Mouse (Mus musculus): ENCODE results near the gene Mup17. TPM values are rescaled to one million over a fixed set of nuclear protein-coding genes. Genes with fewer than 3 reads are reported as not detected.
"Not testable (repeated sequence)": the region's sequence is repeated elsewhere in the genome, so short reads cannot be mapped to it uniquely, and the experiment has no call there.

The Mup17 gene
- not detected for total RNA-seq (2021)
- long read RNA-seq, experiment 1: 0 reads
- long read RNA-seq, experiment 2: 0 reads

DNA sequence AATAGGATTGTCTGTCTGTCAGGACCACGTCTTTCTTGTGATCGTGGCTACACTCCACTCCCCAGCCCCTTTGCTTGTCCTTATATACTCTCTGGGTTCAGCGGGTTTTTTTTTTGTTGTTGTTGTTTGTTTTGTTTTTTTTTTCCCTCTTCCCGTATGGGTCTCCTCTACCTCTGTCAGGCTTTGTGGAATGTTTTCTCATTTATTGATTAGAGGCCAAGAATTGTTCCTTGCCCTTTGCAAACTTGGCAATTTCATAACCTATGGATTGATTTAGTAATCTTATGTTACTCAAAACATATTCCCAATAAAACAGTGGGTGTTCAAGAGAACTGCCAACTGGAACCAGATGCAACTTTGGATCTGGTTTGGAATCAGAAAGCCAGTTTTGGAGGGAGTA, at the start of gene Mup17:
Gene Mup17, minus strand, starts transcription at position 101 of the 400 bp plus-strand sequence.
- not testable (repeated sequence) for H3K27ac ChIP-seq; DNase-seq (ENCODE audit: low spot score in 2 of 2)

DNA sequence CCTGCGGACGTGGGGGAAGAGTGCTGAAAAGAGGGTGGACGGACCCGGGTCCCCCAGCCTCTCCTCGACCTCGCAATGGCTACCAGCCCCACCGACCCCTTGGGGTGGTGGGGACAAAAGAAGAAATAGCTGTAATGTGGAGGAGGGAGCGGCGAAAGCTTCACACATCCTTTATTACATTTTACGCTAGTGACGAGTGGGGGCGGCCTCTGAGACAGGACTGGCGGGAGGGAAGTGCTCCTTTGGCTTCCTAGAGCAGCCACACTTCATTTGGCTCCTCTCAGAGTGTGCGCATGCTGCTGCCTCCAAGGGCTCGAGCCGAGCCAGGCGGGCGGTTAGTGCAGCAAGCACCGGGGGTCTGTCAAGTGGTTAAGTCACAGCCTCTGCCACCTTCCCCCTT, 24.1 kb downstream of the Mup17 start:
- not testable (repeated sequence) for H3K27ac ChIP-seq; DNase-seq (ENCODE audit: low spot score in 2 of 2); H3K4me3 ChIP-seq

More for the DNA sequence above, at the start of gene Mup17:
- not testable (repeated sequence) for H3K4me3 ChIP-seq

- DNase-seq (ENCODE audit: low spot score in 2 of 2): peak; percentile 3 to 15
- not testable (repeated sequence) for H3K4me3 ChIP-seq
- TF ChIP-seq CTCF (conservative IDR thresholded peaks at IDR 0.05): peak; percentile 62
These were observed 39.8 kb downstream of the Mup17 start for GRCm38 (mm10) chr4:61555887-61556286.

More at GRCm38 (mm10) chr4:61555887-61556286, 39.8 kb downstream of the Mup17 start:
- H3K27ac ChIP-seq: not testable (repeated sequence)

Other genes with a start within 250 kb of the Mup17 start
- not detected for gene Mup15, start 156.1 kb downstream of the Mup17 start, total RNA-seq (2021)
- not detected for gene Mup16, start 76.3 kb downstream of the Mup17 start, total RNA-seq (2021)
- gene Mup18, start 78.3 kb upstream of the Mup17 start, total RNA-seq (2021): not detected
- not detected for gene Mup19, start 186.4 kb upstream of the Mup17 start, total RNA-seq (2021)
- not detected for gene Mup5, start 239.4 kb upstream of the Mup17 start, total RNA-seq (2021)

Data from layer of hippocampus, adult 2 months (tissue).